Mouse (Mus musculus) spleen, adult 2 months (tissue): ENCODE data around the gene Flywch1.

Experiments
- CTCF ChIP-seq: fragments of 200-500 bp; IDR thresholded peaks from 2 replicates; pipeline ENCODE4 v1.5.1; 2011; ENCODE audit warnings: mild to moderate bottlenecking, inconsistent platforms; ENCODE audit not compliant: insufficient read depth, insufficient read length, insufficient replicate concordance; ENCODE audit errors: extremely low read depth
- POLR2A ChIP-seq: fragments of 200-500 bp; IDR thresholded peaks from 2 replicates; pipeline ENCODE4 v1.6.1; 2011; ENCODE audit warnings: low read depth, low read length, inconsistent platforms

GRCm38 (mm10) chr17:23726758-23727142 lies 44.7 kb downstream of the Flywch1 start:
- no peak for TF ChIP-seq POLR2A
- TF ChIP-seq CTCF: no peak
